Mouse (Mus musculus): ENCODE data around the gene Hrasls5. TPM values are rescaled to one million over a fixed set of nuclear protein-coding genes. Genes with fewer than 3 reads are reported as not detected.

Gene Hrasls5
- polyA plus RNA-seq (2015; fragmentation: Nextera tagmentation; extraction: Ambion mirVana), result not detected in 2 replicates

DNA sequence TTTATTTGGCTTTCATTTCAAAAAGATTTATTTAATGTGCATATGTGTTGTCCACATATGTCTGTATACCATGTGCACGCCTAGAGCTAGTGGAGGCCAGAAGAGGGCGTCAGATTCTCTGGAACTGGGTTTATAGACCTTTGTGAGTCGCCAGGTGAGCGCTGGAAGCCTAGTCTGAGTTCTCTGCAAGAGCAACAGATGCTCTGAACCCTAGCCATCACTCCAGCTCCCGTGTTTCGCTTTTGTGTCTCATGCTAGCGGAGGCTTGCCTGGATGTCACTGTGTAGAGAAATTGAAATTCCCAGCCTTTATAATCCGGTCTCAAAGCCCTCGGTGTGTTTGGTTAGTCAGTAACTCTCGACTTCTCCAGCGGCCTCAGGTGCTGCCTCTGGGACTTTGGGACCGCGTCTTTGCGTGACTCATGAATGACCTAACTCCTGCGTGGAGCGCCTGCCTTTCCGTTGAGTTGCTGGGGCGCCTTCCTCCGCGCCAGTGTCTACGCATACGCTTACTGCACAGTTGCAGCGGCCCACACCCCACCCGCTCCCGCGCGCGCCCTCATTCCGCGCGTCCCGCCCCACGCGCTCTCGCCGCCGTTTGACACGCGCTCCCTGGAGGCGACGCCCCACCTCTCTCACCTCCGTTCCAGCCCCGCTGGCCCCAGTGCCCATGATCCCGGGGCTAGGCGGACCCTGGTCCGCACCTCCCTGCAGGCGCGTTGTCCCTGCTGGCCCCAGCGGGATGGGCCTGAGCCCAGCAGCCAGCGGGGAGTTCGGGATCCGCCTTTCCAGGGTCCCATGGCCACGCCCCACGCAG lies at the start of gene Hrasls5:
TSS of gene Hrasls5 (plus strand) at position 600 of the 816 bp plus-strand sequence.
- Histone ChIP-seq H3K9me3 (no peaks in the 10 kb centered on the region), H3K27ac (no peak within 1 kb of the TSS), H3K27me3 (replicated peaks) (no peaks in the 10 kb centered on the region; the same call in 1 of the 2 replicates), H3K9ac (peak within 1 kb of the TSS; percentile 17; the same call in 1 of the 2 replicates), H3K4me2 (peak within 1 kb of the TSS; percentile 93), H3K4me1 (peaks cover 11% of the 10 kb centered on the region; the same call in 1 of the 2 replicates), H3K4me3 (replicated peaks) (peak within 1 kb of the TSS; percentile 43), H3K36me3 (no peaks in the 10 kb centered on the region)
- ATAC-seq (ENCODE audit: insufficient read depth, low FRiP score, low read depth), result peak; percentile 28
- WGBS, result 3% methylated on average over 54 of the region's 54 CpGs

DNA sequence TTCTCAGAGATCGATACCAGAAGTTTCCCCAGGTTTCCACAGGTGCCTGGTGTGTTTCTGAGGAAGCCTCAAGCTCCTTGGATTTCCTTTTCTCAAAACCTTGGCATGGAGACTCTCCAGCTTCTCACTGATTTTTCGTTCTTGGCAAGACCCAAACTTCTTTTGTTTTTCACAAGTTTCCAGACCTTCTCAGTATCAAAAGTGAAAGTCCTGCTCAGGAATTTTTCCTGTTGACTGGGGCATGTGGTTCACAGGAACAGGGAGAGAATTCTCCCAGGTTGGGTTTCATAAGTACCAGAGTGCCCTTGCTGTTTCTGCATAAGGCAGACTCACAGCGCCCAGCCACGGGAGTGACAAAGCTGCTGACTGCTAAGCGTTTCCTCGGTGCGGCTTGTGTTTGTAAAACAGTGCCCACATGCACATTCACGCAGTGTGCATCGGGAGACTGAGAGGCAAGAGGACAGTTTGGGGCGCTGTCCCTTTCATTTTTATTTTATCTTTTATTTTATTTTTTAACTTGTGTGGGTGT lies 49.7 kb upstream of the Hrasls5 start:
- Histone ChIP-seq H3K4me1 (0 out of 2 replicates have a peak, but pooled peaks cover 7% of the 10 kb centered on the region), H3K4me3 (replicated peaks) (no peak overlapping the region), H3K27ac (no peak overlapping the region), H3K4me2 (no peak overlapping the region), H3K9ac (no peak overlapping the region), H3K9me3 (no peaks in the 10 kb centered on the region), H3K27me3 (replicated peaks) (no peaks in the 10 kb centered on the region), H3K36me3 (no peaks in the 10 kb centered on the region)
- WGBS, result 78% methylated on average over 10 of the region's 10 CpGs
- no peak for ATAC-seq (ENCODE audit: insufficient read depth, low FRiP score, low read depth)

DNA sequence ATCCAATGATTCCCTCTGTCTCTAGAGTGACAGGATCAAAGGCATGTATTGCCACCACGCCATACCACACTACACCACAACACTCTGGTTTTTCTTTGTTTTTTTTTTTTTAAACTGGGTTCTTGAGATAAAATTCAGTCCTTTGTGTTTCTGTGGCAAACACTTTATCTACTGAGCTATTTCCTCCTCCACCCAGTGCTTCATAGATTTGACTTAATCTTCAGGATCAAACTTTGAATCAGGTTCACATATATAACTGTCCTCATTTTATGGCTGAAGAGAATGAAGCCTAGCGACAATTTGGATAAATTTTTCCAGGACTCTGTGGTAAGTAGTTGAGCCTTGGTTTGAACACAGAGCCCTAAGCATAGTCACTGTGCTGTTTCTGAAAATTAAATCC lies 48.7 kb upstream of the Hrasls5 start:
- Histone ChIP-seq H3K4me3 (replicated peaks) (no peak overlapping the region), H3K27me3 (replicated peaks) (no peaks in the 10 kb centered on the region), H3K9ac (no peak overlapping the region), H3K9me3 (no peaks in the 10 kb centered on the region), H3K4me2 (no peak overlapping the region), H3K27ac (no peak overlapping the region), H3K4me1 (no peaks in the 10 kb centered on the region), H3K36me3 (no peaks in the 10 kb centered on the region)
- no peak for ATAC-seq (ENCODE audit: insufficient read depth, low FRiP score, low read depth)
- 70% methylated on average over 2 of the region's 2 CpGs for WGBS

DNA sequence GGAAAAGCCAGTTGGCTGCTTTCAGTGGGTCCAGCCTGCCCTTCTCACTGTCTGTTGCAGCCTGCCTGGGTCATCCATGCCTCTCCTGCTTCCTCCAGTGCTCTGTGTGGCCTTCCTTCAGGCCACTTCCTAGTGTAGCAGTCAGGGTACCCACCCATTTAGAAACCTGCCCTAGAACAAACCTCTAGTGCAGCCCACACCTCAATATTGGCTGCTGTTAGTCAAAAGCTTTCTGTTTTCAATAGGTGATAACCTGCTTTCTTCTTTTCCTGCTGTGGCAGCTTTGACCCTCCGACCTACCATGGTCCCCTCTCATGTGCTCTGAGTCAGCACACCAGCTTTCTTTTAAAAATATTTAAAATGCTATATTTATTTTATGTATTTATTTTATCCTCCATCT lies 47.9 kb upstream of the Hrasls5 start:
- no peaks in the 10 kb centered on the region for H3K4me1 ChIP-seq
- no peaks in the 10 kb centered on the region for H3K9me3 ChIP-seq
- no peaks in the 10 kb centered on the region for H3K36me3 ChIP-seq
- no peak overlapping the region for H3K4me2 ChIP-seq
- no peak for ATAC-seq (ENCODE audit: insufficient read depth, low FRiP score, low read depth)
- no peak overlapping the region for H3K4me3 ChIP-seq (replicated peaks)
- WGBS, result 75% methylated on average over 1 of the region's 1 CpGs
- no peak overlapping the region for H3K27ac ChIP-seq
- H3K27me3 ChIP-seq (replicated peaks), result no peaks in the 10 kb centered on the region
- H3K9ac ChIP-seq, result no peak overlapping the region

GRCm38 (mm10) chr19:7566826-7567225 lies 45.5 kb upstream of the Hrasls5 start:
- Histone ChIP-seq H3K4me3 (replicated peaks) (no peak overlapping the region), H3K4me2 (no peak overlapping the region), H3K4me1 (no peaks in the 10 kb centered on the region), H3K9ac (no peak overlapping the region), H3K27me3 (replicated peaks) (no peaks in the 10 kb centered on the region), H3K36me3 (no peaks in the 10 kb centered on the region), H3K9me3 (no peaks in the 10 kb centered on the region), H3K27ac (no peak overlapping the region)
- 74% methylated on average over 3 of the region's 3 CpGs for WGBS
- ATAC-seq (ENCODE audit: insufficient read depth, low FRiP score, low read depth), result no peak

DNA sequence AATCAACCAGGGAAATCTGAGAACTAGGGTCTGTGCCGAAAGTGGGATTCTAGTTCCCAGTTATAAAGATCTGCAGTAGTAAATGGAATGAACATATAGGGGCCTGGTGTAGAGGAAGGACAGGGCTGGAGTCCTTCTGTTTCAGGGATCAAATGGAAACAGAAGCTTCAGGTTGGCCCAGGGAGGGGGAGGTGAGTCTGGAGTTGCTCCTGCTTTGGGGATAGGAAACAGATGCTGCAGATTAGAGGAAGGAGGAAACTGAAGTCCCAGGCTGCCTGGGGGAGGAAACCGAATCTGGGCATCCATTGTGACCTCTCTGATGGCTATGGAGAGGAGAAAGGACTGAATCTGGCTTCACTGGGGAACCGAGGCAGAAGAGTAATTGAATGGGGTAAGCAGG lies 44.0 kb upstream of the Hrasls5 start:
- Histone ChIP-seq H3K4me1 (no peaks in the 10 kb centered on the region), H3K4me2 (no peak overlapping the region), H3K27ac (no peak overlapping the region), H3K36me3 (no peaks in the 10 kb centered on the region), H3K9ac (no peak overlapping the region), H3K9me3 (no peaks in the 10 kb centered on the region), H3K27me3 (replicated peaks) (no peaks in the 10 kb centered on the region), H3K4me3 (replicated peaks) (no peak overlapping the region)
- no peak for ATAC-seq (ENCODE audit: insufficient read depth, low FRiP score, low read depth)
- 52% methylated on average over 3 of the region's 3 CpGs for WGBS

DNA sequence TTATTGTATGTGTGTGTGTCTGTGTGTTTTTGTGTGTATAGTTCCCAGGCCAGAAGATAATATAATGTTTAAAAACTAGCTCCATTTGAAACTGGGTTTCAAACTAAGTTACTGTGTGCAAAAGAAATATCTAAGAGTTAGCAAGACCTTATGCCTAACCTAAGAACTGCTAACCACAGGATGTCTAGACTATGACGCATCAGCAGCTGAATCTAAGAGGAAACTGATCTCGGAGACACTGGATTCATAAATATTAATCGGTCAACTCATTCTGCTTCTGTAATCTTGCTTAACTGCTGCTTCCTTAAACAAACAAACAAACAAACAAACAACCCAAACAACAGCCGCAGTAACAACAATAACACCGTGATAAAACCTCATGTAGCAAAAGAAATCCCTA lies 42.7 kb upstream of the Hrasls5 start:
- H3K36me3 ChIP-seq, result no peaks in the 10 kb centered on the region

DNA sequence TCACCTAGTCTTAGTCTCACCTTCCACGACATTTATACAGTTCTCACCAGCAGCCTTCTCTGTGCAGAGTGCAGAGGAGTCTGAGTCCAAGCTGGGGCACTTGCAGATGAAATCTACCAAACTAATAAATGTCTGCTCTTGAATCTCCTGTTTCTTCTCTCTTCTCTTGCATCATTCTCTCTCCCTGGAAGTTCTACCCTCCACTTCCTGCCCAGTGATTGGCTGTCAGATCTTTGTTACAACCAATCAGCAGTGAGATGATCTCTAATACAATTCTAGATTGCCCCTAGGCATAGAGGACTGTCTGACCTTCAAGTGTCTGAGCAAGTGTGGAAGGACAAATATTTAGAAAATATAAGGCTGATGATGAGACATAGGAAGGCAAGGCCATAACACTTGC lies 36.2 kb upstream of the Hrasls5 start:
- WGBS, result 88% methylated on average over 1 of the region's 1 CpGs
- Histone ChIP-seq H3K4me2 (no peak overlapping the region), H3K4me3 (replicated peaks) (no peak overlapping the region), H3K27ac (no peak overlapping the region), H3K9me3 (no peaks in the 10 kb centered on the region), H3K4me1 (0 out of 2 replicates have a peak, but pooled peaks cover 3% of the 10 kb centered on the region), H3K36me3 (no peaks in the 10 kb centered on the region), H3K9ac (no peak overlapping the region), H3K27me3 (replicated peaks) (no peaks in the 10 kb centered on the region)
- no peak for ATAC-seq (ENCODE audit: insufficient read depth, low FRiP score, low read depth)

More for the DNA sequence above, 42.7 kb upstream of the Hrasls5 start:
- no peaks in the 10 kb centered on the region for H3K4me1 ChIP-seq
- no peak overlapping the region for H3K4me2 ChIP-seq
- no peak overlapping the region for H3K27ac ChIP-seq
- H3K4me3 ChIP-seq (replicated peaks), result no peak overlapping the region
- ATAC-seq (ENCODE audit: insufficient read depth, low FRiP score, low read depth), result no peak
- H3K9me3 ChIP-seq, result no peaks in the 10 kb centered on the region
- 81% methylated on average over 5 of the region's 5 CpGs for WGBS
- H3K27me3 ChIP-seq (replicated peaks), result no peaks in the 10 kb centered on the region
- H3K9ac ChIP-seq, result no peak overlapping the region

DNA sequence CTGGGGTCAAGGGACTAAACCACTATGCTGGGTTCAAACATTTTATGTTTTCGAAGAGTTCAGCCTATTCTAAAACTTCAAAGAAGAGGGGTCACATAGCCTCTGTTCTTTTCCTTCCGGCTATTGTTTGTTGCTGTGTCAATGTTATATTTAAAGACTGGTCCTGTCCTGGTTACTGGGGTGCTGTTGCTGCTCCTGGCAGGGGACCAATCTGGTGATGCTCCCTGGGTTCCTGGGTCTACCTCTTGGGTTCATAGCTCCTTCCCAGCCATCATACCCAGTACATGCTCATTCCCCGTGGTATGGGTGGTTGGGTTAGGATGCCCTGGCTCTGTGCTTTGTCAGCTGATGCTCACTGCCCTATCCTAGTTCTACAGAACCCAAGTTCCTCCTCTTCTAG lies 34.6 kb upstream of the Hrasls5 start:
- H3K27me3 ChIP-seq (replicated peaks), result no peaks in the 10 kb centered on the region
- 0 out of 2 replicates have a peak, but pooled peaks cover 3% of the 10 kb centered on the region for H3K4me1 ChIP-seq
- H3K27ac ChIP-seq, result no peak overlapping the region
- H3K36me3 ChIP-seq, result no peaks in the 10 kb centered on the region
- ATAC-seq (ENCODE audit: insufficient read depth, low FRiP score, low read depth), result no peak
- H3K9ac ChIP-seq, result no peak overlapping the region
- H3K4me2 ChIP-seq, result no peak overlapping the region
- WGBS, result 74% methylated on average over 3 of the region's 3 CpGs
- no peaks in the 10 kb centered on the region for H3K9me3 ChIP-seq
- H3K4me3 ChIP-seq (replicated peaks), result no peak overlapping the region

DNA sequence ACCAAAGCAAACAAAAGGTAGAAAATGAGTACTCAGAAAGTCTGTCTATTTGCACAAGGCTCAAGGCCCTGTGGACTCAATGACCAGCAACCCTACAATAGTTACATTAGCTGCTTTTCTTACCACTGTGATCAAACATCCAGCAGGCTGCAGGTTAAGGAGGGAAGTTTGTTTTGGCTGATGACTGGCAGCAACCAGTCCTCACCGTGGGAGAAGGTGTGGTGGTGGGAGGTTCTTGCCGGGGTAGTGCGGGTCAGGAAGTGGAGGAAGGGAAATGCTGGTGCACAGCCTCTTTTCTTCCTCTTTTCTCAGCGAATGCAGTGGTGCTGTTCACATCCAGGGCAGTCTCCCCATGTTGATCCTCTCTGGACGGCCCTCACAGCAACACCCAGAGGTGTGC lies 31.3 kb upstream of the Hrasls5 start:
- ATAC-seq (ENCODE audit: insufficient read depth, low FRiP score, low read depth), result peak; percentile 84
- Histone ChIP-seq H3K4me1 (0 out of 2 replicates have a peak, but pooled peaks cover 3% of the 10 kb centered on the region), H3K9me3 (no peaks in the 10 kb centered on the region), H3K4me3 (replicated peaks) (no peak overlapping the region), H3K4me2 (no peak overlapping the region; the same call in 1 of the 2 replicates), H3K27me3 (replicated peaks) (no peaks in the 10 kb centered on the region), H3K36me3 (no peaks in the 10 kb centered on the region), H3K27ac (peak overlapping the region; percentile 44), H3K9ac (no peak overlapping the region)
- 42% methylated on average over 5 of the region's 5 CpGs for WGBS

DNA sequence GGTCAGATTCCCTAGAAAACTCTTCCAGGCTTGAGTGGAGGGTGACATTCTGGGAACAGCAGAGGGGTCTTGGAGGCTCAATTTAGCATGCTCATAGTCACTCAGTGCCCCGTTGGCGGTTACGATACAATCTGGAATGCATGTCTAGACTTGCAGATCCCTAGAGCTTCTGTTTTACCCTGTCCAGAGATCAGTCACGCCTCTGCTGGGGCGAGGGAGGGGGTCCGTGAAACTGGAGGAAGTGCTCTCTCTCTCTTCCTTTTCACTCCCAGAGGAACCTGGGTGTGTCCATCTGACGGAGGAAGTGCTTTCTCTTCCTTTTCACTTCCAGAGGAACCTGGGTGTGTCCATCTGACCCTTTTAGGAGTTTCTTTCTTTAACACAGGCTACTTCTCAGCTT lies 29.2 kb upstream of the Hrasls5 start:
- WGBS, result 57% methylated on average over 7 of the region's 7 CpGs
- H3K4me2 ChIP-seq, result no peak overlapping the region
- H3K9ac ChIP-seq, result no peak overlapping the region
- H3K27me3 ChIP-seq (replicated peaks), result no peaks in the 10 kb centered on the region
- no peak overlapping the region for H3K4me3 ChIP-seq (replicated peaks)
- H3K27ac ChIP-seq, result no peak overlapping the region
- H3K36me3 ChIP-seq, result no peaks in the 10 kb centered on the region
- H3K4me1 ChIP-seq, result 0 out of 2 replicates have a peak, but pooled peaks cover 3% of the 10 kb centered on the region
- H3K9me3 ChIP-seq, result no peaks in the 10 kb centered on the region
- ATAC-seq (ENCODE audit: insufficient read depth, low FRiP score, low read depth), result no peak

- H3K9ac ChIP-seq, result no peak overlapping the region
- no peak for ATAC-seq (ENCODE audit: insufficient read depth, low FRiP score, low read depth)
- no peaks in the 10 kb centered on the region for H3K36me3 ChIP-seq
- no peaks in the 10 kb centered on the region for H3K9me3 ChIP-seq
- no peak overlapping the region for H3K4me2 ChIP-seq
- H3K4me3 ChIP-seq (replicated peaks), result no peak overlapping the region
- H3K27me3 ChIP-seq (replicated peaks), result no peaks in the 10 kb centered on the region
- WGBS, result 69% methylated on average over 3 of the region's 3 CpGs
- no peak overlapping the region for H3K27ac ChIP-seq
- 0 out of 2 replicates have a peak, but pooled peaks cover 3% of the 10 kb centered on the region for H3K4me1 ChIP-seq
Measured at GRCm38 (mm10) chr19:7583599-7583998, 28.7 kb upstream of the Hrasls5 start.
